In the genomic region with DNA sequence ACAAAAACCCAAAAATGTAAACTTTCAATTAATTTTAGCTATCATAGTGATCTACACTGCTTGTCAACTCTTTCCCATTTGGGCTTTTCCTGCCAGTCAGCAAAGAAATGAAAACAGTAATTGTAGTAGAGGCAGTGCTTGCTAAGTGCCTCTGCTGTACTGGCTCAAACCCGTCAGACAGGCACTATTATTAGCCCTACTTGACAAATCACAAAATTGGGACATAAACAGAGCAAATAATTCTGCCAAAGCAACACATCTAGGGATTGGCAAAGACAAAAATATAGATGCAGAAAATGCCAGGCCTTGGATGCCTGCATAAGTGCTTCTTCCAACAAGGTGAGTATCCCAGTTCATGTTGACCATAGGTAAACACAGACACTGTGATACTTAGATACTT, we compare ENCODE assay signal across 9 mouse cellular contexts. TPM values are rescaled to one million over a fixed set of nuclear protein-coding genes. Genes with fewer than 3 reads are reported as not detected.
DNase-seq lines count a peak whose midpoint lies in the region; ATAC-seq and TF ChIP-seq lines count a peak whose summit lies in the region.
"Had no signal": no experiment of that assay in that cellular context is flagged by ENCODE, and none has a peak within 500 bp of the region (broad histone marks: within the 10 kb centered on the region; RNA-seq: fewer than 3 reads in every experiment).

No protein-coding gene starts in this region.

- peak overlapping the region; percentile 71 for H3K4me2 ChIP-seq in embryonic facial prominence, embryonic 12.5 days (replicated peaks)
- H3K4me2 ChIP-seq in hindbrain, postnatal 0 days (ENCODE audit: low read depth, low read length): peak overlapping the region; percentile 82
- peak overlapping the region; percentile 85 for H3K4me2 ChIP-seq in midbrain, embryonic 14.5 days (ENCODE audit: low read length)

- no peak overlapping the region for H3K4me3 ChIP-seq in layer of hippocampus, adult 2 months
- H3K4me3 ChIP-seq in embryonic facial prominence, embryonic 12.5 days: no peak overlapping the region
- H3K4me3 ChIP-seq in hindbrain, postnatal 0 days (ENCODE audit: low read length): no peak overlapping the region
- H3K4me3 ChIP-seq in midbrain, embryonic 14.5 days (replicated peaks; ENCODE audit: low read depth, low read length): peak overlapping the region; percentile 100; the same call in 1 of the 2 replicates

- no peak for DNase-seq in layer of hippocampus, adult 2 months (ENCODE audit: low spot score in 2 of 2)
- DNase-seq in layer of hippocampus, postnatal 36 days: no peak
- DNase-seq in hindbrain, postnatal 0 days (ENCODE audit: low spot score): no peak
- DNase-seq in midbrain, embryonic 14.5 days: no peak
- no peak for DNase-seq in left cerebral cortex, postnatal 36 days (ENCODE audit: low spot score in 2 of 2)
- DNase-seq in testis, postnatal 14 days (ENCODE audit: low spot score): no peak
- no peak for DNase-seq in retina, postnatal 1 day
- DNase-seq: thymus, postnatal 4 days had no signal

- ATAC-seq in embryonic facial prominence, embryonic 12.5 days (ENCODE audit: insufficient number of reproducible peaks, insufficient read depth, low FRiP score, low TSS enrichment): no peak
- no peak for ATAC-seq in hindbrain, postnatal 0 days
- ATAC-seq in midbrain, embryonic 14.5 days (ENCODE audit: low FRiP score, low TSS enrichment): no peak

- peaks cover 24% of the 10 kb centered on the region for H3K36me3 ChIP-seq in embryonic facial prominence, embryonic 12.5 days
- peaks cover 8% of the 10 kb centered on the region for H3K36me3 ChIP-seq in hindbrain, postnatal 0 days (ENCODE audit: insufficient read depth, low read length)
- peaks cover 20% of the 10 kb centered on the region for H3K36me3 ChIP-seq in midbrain, embryonic 14.5 days (ENCODE audit: control insufficient read depth, insufficient read depth, low read length)

- H3K9me3 ChIP-seq in embryonic facial prominence, embryonic 12.5 days: no peaks in the 10 kb centered on the region
- H3K9me3 ChIP-seq in hindbrain, postnatal 0 days (ENCODE audit: low read length): no peaks in the 10 kb centered on the region
- no peaks in the 10 kb centered on the region for H3K9me3 ChIP-seq in midbrain, embryonic 14.5 days (ENCODE audit: control insufficient read depth, low read length)

- intact Hi-C loops in left cerebral cortex, postnatal 36 days (cut with DNase I): loop anchor here (5.0 kb wide), 1 partner anchor 37 kb away; the partner anchor contains the start of gene Ndufab1

- 66% methylated on average over 1 of the region's 1 CpGs for WGBS in embryonic facial prominence, embryonic 12.5 days
- WGBS in hindbrain, postnatal 0 days: 71% methylated on average over 1 of the region's 1 CpGs
- WGBS in midbrain, embryonic 14.5 days: 74% methylated on average over 1 of the region's 1 CpGs

- 0 out of 2 replicates have a peak overlapping the region, but pooled peaks have one; percentile 19 for H3K9ac ChIP-seq in embryonic facial prominence, embryonic 12.5 days
- H3K9ac ChIP-seq in hindbrain, postnatal 0 days (replicated peaks; ENCODE audit: low read length): 0 out of 2 replicates have a peak overlapping the region, but pooled peaks have one; percentile 17
- H3K9ac ChIP-seq in midbrain, embryonic 14.5 days (replicated peaks; ENCODE audit: low read length): 0 out of 2 replicates have a peak overlapping the region, but pooled peaks have one; percentile 14

- H3K27ac ChIP-seq in layer of hippocampus, adult 2 months: peak overlapping the region; percentile 99
- no peak overlapping the region for H3K27ac ChIP-seq in embryonic facial prominence, embryonic 12.5 days
- peak overlapping the region; percentile 93; the same call in 1 of the 2 replicates for H3K27ac ChIP-seq in hindbrain, postnatal 0 days
- H3K27ac ChIP-seq in midbrain, embryonic 14.5 days (replicated peaks; ENCODE audit: low read depth, low read length): no peak overlapping the region

- peaks cover 19% of the 10 kb centered on the region for H3K4me1 ChIP-seq in embryonic facial prominence, embryonic 12.5 days
- H3K4me1 ChIP-seq in hindbrain, postnatal 0 days (ENCODE audit: insufficient read depth, low read length): peaks cover 11% of the 10 kb centered on the region
- peaks cover 23% of the 10 kb centered on the region for H3K4me1 ChIP-seq in midbrain, embryonic 14.5 days (ENCODE audit: control insufficient read depth, insufficient read depth, low read length)

- H3K27me3 ChIP-seq in embryonic facial prominence, embryonic 12.5 days: no peaks in the 10 kb centered on the region
- H3K27me3 ChIP-seq in hindbrain, postnatal 0 days (ENCODE audit: insufficient read depth, low read length): no peaks in the 10 kb centered on the region
- no peaks in the 10 kb centered on the region for H3K27me3 ChIP-seq in midbrain, embryonic 14.5 days (ENCODE audit: control insufficient read depth, insufficient read depth, low read length)

- no peak for TF ChIP-seq CTCF in layer of hippocampus, adult 2 months (conservative IDR thresholded peaks at IDR 0.05)
- TF ChIP-seq CTCF in hindbrain, postnatal 0 days (IDR thresholded peaks at IDR 0.05; ENCODE audit: low read depth): no peak

RNA-seq across cellular contexts. Expression of gene Ubfd1, which starts 1.3 kb away (rescaled TPM):
- total RNA-seq in layer of hippocampus, adult 2 months (2021): 10 to 100 TPM; 49.6 to 50.7 TPM
- 10 to 100 TPM; 59.2 to 61.9 TPM for total RNA-seq in layer of hippocampus, postnatal 36 days (2021)
- 103 and 105 TPM in 2 replicates for polyA plus RNA-seq in embryonic facial prominence, embryonic 12.5 days (2016; fragmentation: Nextera tagmentation; extraction: Ambion mirVana)
- total RNA-seq in hindbrain, postnatal 0 days (2014; rRNA removed): 127 and 130 TPM in 2 replicates
- polyA plus RNA-seq in hindbrain, postnatal 0 days (2015; fragmentation: Nextera tagmentation; extraction: Ambion mirVana): 59.0 and 60.7 TPM in 2 replicates
- 93.0 and 108 TPM in 2 replicates for polyA plus RNA-seq in midbrain, embryonic 14.5 days (2014; fragmentation: Nextera tagmentation; extraction: Ambion mirVana)
- 10 to 100 TPM; 56.2 to 58.2 TPM for total RNA-seq in left cerebral cortex, postnatal 36 days (2021)

RNA-seq across cellular contexts. Expression of gene Ears2, which starts 1.4 kb away (rescaled TPM):
- total RNA-seq in layer of hippocampus, adult 2 months (2021): 10 to 100 TPM in 1 of 2 experiments, 1 to 10 TPM in 1; 9.7 to 10.0 TPM
- total RNA-seq in layer of hippocampus, postnatal 36 days (2021): 10 to 100 TPM in 1 of 2 experiments, 1 to 10 TPM in 1; 9.7 to 10.0 TPM
- polyA plus RNA-seq in embryonic facial prominence, embryonic 12.5 days (2016; fragmentation: Nextera tagmentation; extraction: Ambion mirVana): 16.6 and 17.9 TPM in 2 replicates
- 14.5 and 22.0 TPM in 2 replicates for total RNA-seq in hindbrain, postnatal 0 days (2014; rRNA removed)
- 7.9 and 8.4 TPM in 2 replicates for polyA plus RNA-seq in hindbrain, postnatal 0 days (2015; fragmentation: Nextera tagmentation; extraction: Ambion mirVana)
- polyA plus RNA-seq in midbrain, embryonic 14.5 days (2014; fragmentation: Nextera tagmentation; extraction: Ambion mirVana): 8.2 and 11.0 TPM in 2 replicates
- total RNA-seq in left cerebral cortex, postnatal 36 days (2021): 1 to 10 TPM; 8.3 to 8.6 TPM

RNA-seq across cellular contexts. Expression of gene Ndufab1, which starts 36.0 kb away (rescaled TPM):
- 100 to 1,000 TPM; 259 to 306 TPM for total RNA-seq in layer of hippocampus, adult 2 months (2021)
- total RNA-seq in layer of hippocampus, postnatal 36 days (2021): 100 to 1,000 TPM; 290 to 336 TPM
- 633 and 655 TPM in 2 replicates for polyA plus RNA-seq in embryonic facial prominence, embryonic 12.5 days (2016; fragmentation: Nextera tagmentation; extraction: Ambion mirVana)
- 41.4 and 67.2 TPM in 2 replicates for total RNA-seq in hindbrain, postnatal 0 days (2014; rRNA removed)
- 815 and 826 TPM in 2 replicates for polyA plus RNA-seq in hindbrain, postnatal 0 days (2015; fragmentation: Nextera tagmentation; extraction: Ambion mirVana)
- 583 and 649 TPM in 2 replicates for polyA plus RNA-seq in midbrain, embryonic 14.5 days (2014; fragmentation: Nextera tagmentation; extraction: Ambion mirVana)
- 100 to 1,000 TPM; 267 to 269 TPM for total RNA-seq in left cerebral cortex, postnatal 36 days (2021)

RNA-seq across cellular contexts. Expression of gene Gga2, which starts 44.6 kb away (rescaled TPM):
- total RNA-seq in layer of hippocampus, adult 2 months (2021): 10 to 100 TPM; 29.9 to 32.5 TPM
- total RNA-seq in layer of hippocampus, postnatal 36 days (2021): 10 to 100 TPM; 29.8 to 34.7 TPM
- polyA plus RNA-seq in embryonic facial prominence, embryonic 12.5 days (2016; fragmentation: Nextera tagmentation; extraction: Ambion mirVana): 130 and 136 TPM in 2 replicates
- total RNA-seq in hindbrain, postnatal 0 days (2014; rRNA removed): 24.3 and 37.5 TPM in 2 replicates
- polyA plus RNA-seq in hindbrain, postnatal 0 days (2015; fragmentation: Nextera tagmentation; extraction: Ambion mirVana): 21.4 and 21.5 TPM in 2 replicates
- polyA plus RNA-seq in midbrain, embryonic 14.5 days (2014; fragmentation: Nextera tagmentation; extraction: Ambion mirVana): 33.3 and 38.3 TPM in 2 replicates
- total RNA-seq in left cerebral cortex, postnatal 36 days (2021): 10 to 100 TPM; 26.8 to 34.8 TPM

Comparison
In these comparisons a context has a peak if more than half of its experiments do, and no peak if none do; other contexts are left out.
1. H3K27ac ChIP-seq: peak in layer of hippocampus, adult 2 months (single experiment) and hindbrain, postnatal 0 days (single experiment); none in embryonic facial prominence, embryonic 12.5 days (single experiment) and midbrain, embryonic 14.5 days (single experiment).
2. Peak in every context shown above with its lines, with median percentiles within 50 percentile points of each other: H3K4me2 ChIP-seq and H3K9ac ChIP-seq.